Mouse (Mus musculus) cerebellum, postnatal 14 days (tissue): ENCODE results near the gene Liph.
"Not testable (repeated sequence)": the region's sequence is repeated elsewhere in the genome, so short reads cannot be mapped to it uniquely, and the experiment has no call there.

Source experiments
- DNase-seq, 2 experiments: peaks; one replicate each; pipeline ENCODE4 v3.0.0; 2021; ENCODE audit warnings: mixed read lengths in 2 of 2

The Liph gene

DNA sequence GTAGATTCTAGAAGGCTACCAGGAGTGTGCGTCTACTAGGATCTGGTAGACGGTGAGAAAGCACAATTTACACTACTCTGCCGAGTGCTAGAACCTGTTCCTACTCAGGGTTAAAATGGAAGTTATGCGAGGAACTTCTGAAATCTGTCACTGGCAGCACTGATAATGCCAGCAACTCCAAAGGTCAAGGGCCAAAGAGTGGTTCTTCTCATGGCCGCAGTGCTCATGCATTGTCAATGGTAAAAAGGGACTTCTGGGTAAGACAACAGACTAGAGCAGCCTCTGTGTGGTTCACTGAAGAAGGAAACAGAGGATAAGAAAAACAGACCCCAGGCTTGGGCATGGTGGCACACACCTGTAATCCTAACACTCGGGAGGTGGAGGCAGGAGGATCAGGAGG lies 24.9 kb downstream of the Liph start:
- DNase-seq: no peak

DNA sequence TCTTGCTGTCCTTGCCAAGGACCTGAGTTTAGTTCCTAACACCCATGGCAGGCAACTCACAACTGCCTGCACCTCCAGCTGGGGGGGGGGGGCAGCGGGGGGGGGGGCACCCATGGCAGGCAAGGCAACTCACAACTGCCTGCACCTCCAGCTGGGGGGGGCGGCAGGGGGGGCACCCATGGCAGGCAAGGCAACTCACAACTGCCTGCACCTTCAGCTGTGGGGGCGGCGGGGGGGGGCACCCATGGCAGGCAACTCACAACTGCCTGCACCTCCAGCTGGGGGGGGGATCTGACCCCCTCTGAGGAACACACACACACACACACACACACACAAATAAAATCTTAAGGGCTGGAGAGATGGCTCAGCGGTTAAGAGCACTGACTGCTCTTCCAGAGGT lies 25.6 kb downstream of the Liph start:
- no peak for DNase-seq

- DNase-seq: no peak
Measured at GRCm38 (mm10) chr16:21965576-21965975, 29.9 kb downstream of the Liph start.

- DNase-seq: no peak
Measured at GRCm38 (mm10) chr16:21955591-21955990, 39.9 kb downstream of the Liph start.

DNA sequence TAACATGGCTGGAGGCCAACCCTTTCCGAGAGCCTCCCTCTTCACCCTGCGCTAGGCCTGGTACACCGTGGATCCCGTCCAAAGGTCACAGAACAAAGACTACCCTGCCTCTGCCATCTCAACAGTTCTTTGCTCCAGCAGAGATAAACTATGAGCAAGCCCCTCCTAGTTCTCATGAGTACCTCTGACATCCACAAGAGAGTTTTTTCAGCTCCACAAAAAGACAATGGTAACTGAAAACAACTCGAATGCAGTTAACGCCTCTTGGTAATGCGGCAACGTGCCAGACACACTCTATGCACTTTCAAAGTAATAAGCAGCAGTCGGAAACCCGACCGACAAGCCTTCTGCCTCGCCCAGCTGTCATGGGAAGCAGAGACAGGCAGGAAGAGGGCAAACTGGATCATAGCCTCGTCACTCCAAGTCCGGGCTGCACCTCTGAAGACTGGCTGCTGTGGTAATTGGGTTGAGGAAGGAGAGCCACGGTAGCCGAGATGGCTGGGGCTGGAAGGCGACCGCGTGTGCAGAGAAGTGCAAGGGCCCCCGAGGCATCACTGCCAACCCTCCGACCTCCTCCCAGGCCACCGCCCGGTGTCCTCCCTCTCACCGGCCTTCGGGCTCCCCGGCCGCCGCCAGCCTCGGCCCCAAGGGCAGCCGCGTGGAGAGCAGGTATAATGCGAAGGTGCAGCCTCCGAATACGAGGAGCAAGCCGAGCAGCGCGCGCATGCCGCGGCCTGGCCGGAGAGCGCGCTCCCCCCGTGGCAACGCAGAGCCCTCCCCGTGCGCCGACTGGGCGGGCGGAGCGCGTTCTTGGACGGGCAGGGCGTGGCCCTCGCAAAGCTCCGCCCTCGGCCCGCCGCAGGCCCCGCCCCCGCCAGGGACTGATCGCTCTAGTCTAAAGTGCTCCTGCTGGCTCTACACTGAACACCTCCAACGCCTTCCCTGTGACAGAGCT lies 48.4 kb downstream of the Liph start, which contains the start of gene Tmem41a:
Gene Tmem41a (minus strand): TSS at position 792 of the 955 bp plus-strand sequence.
- peak; percentile 93 to 95 for DNase-seq

- no peak for DNase-seq
Measured at GRCm38 (mm10) chr16:21928471-21928870, 67.0 kb downstream of the Liph start.

GRCm38 (mm10) chr16:21916681-21917080 lies 78.8 kb downstream of the Liph start:
- peak in 1 of 2 experiments; percentile 22 for DNase-seq

DNA sequence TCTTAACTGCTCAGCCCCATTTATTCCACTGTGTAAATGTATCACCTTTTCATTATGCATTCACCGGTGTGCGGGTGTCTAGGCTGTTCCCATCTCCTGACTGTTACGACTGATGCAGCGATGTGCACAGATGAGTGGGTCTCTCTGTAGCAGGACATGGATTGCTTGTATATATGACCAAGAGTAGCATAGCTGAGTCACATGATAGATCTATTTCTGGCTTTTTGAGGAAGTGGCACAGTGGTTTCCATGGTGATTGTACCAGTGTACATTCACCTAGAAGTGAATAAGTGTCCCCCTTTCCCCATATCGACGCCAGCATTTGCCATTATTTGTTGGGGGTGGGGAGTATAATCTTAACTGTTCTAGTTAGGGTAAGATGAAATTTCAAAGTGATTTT lies 82.1 kb downstream of the Liph start:
- DNase-seq: no peak

- DNase-seq: not testable (repeated sequence)
Measured at GRCm38 (mm10) chr16:21908906-21909305, 86.6 kb downstream of the Liph start.

DNA sequence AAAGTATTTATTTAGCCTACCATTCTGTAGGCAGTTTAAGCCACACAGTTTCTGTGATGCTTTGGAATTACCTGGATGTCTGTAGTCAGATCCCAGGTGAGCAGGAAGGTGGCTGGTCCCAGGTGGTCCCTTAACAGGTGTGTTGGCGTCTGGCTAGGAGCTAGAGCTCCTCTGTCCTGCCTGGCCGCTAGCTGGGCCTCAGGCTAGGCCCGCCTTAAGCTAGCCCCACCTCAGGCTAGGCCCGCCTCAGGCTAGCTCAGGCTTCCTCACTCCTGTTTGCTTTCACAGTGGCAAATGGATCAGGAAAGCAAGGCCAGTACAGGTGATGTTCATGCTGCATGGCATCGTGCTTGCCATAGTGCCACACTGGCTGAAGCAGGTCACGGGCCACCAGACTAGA lies 88.6 kb downstream of the Liph start:
- no peak for DNase-seq

DNA sequence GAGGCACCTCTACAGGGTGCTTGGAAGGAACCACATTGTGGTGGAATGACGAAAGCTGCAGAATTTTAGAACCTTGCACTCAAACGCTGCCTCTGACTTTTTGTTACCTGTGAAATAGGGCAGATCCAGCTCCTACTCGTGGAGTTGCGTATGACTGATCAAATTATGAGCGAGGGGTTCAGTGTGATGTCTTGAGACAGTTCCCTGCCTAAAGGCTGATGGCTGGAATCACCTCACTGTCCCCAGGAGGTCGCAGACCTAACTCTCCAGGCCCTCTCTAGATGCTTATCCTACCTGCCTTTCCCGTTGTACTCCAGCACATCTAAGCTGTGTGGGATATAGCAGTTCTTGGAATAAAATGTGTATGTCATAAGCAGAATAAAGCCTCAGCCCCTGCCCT lies 89.5 kb downstream of the Liph start:
- DNase-seq: no peak

DNA sequence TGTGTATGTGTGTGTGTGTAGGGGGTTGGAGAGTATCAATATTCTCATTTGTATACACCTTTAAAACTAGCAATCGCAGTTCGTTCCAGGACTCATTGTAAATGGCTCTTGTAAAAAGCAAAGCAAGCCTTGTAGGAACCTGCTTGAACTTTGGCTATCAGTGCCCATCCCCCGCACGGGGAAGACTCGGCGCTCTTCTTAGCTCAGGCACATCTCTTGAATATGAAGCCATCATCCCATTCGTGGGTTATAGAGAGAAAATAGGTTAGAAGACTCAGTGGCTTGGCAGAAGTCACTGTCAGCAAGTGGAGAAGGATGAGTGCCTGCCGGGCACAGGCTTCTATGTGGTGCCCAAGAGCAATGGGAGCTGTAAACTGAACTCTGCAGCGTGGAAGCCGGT lies 90.8 kb downstream of the Liph start:
- DNase-seq: no peak
